Mouse (Mus musculus) heart, postnatal 14 days (tissue): ENCODE results near the gene Tcf25. TPM values are rescaled to one million over a fixed set of nuclear protein-coding genes. Genes with fewer than 3 reads are reported as not detected.
"Not testable (repeated sequence)": the region's sequence is repeated elsewhere in the genome, so short reads cannot be mapped to it uniquely, and the experiment has no call there.

ENCODE experiments used
- DNase-seq, 2 experiments: peaks; one replicate each; pipeline ENCODE4 v3.0.0; 2021 to 2022
- intact Hi-C: fragments of 180-260 bp; cut with DNase I; formaldehyde crosslinking; loops from one replicate; pipeline ENCODE4 v1.15.1; 2025
- total RNA-seq, 2 experiments: library from RNA; stranded (reverse); gene quantifications; 2 replicates each; pipeline ENCODE4 v1.2.3; 2021

Tcf25 gene
- total RNA-seq, 2 experiments from 2014 or later: 136 to 149 TPM

- intact Hi-C loops: no loop called here
- DNase-seq: no peak
Measured at GRCm38 (mm10) chr8:123407612-123408011, 34.1 kb downstream of the Tcf25 start.

- intact Hi-C loops: no loop called here
- DNase-seq: no peak
Measured at GRCm38 (mm10) chr8:123408586-123409544, 35.3 kb downstream of the Tcf25 start.

GRCm38 (mm10) chr8:123410049-123410587 is 36.6 kb downstream of the Tcf25 start:
- intact Hi-C loops: no loop called here
- peak; percentile 47 to 64 for DNase-seq

GRCm38 (mm10) chr8:123410788-123411187 is 37.2 kb downstream of the Tcf25 start:
- DNase-seq: no peak
- intact Hi-C loops: no loop called here

- DNase-seq: peak; percentile 47 to 49
- intact Hi-C loops: no loop called here
Measured at GRCm38 (mm10) chr8:123411246-123411645, 37.7 kb downstream of the Tcf25 start, which contains the start of gene Tubb3. Gene Tubb3 (plus strand): TSS chr8:123411424.

- intact Hi-C loops: no loop called here
- no peak for DNase-seq
Measured at GRCm38 (mm10) chr8:123411781-123412327, 38.3 kb downstream of the Tcf25 start.

- intact Hi-C loops: no loop called here
Measured at GRCm38 (mm10) chr8:123412560-123413170, 39.1 kb downstream of the Tcf25 start.

GRCm38 (mm10) chr8:123414255-123414654 is 40.7 kb downstream of the Tcf25 start:
- intact Hi-C loops: no loop called here
- DNase-seq: no peak

More at GRCm38 (mm10) chr8:123412560-123413170, 39.1 kb downstream of the Tcf25 start:
- DNase-seq: no peak

GRCm38 (mm10) chr8:123414997-123415696 is 41.6 kb downstream of the Tcf25 start:
- intact Hi-C loops, DNase-seq: not testable (repeated sequence)

GRCm38 (mm10) chr8:123415967-123416943 is 42.7 kb downstream of the Tcf25 start:
- intact Hi-C loops: no loop called here
- no peak for DNase-seq

GRCm38 (mm10) chr8:123416944-123417555 is 43.5 kb downstream of the Tcf25 start:
- intact Hi-C loops: no loop called here
- no peak for DNase-seq

GRCm38 (mm10) chr8:123419711-123420110 is 46.2 kb downstream of the Tcf25 start:
- intact Hi-C loops: loop anchor here (5.0 kb wide), 2 partner anchors 32 to 97 kb away; no protein-coding TSS in a partner anchor
- no peak for DNase-seq

- intact Hi-C loops: loop anchor here (5.0 kb wide), 2 partner anchors 33 to 98 kb away; no protein-coding TSS in a partner anchor
- DNase-seq: no peak
Measured at GRCm38 (mm10) chr8:123420525-123421281, 47.1 kb downstream of the Tcf25 start.

GRCm38 (mm10) chr8:123421325-123421724 is 47.8 kb downstream of the Tcf25 start:
- intact Hi-C loops: loop anchor here (5.0 kb wide), 2 partner anchors 34 to 99 kb away; no protein-coding TSS in a partner anchor
- DNase-seq: no peak

GRCm38 (mm10) chr8:123422056-123422780 is 48.7 kb downstream of the Tcf25 start:
- DNase-seq: peak; percentile 63 to 79
- intact Hi-C loops: loop anchor here (5.0 kb wide), 2 partner anchors 35 to 100 kb away; no protein-coding TSS in a partner anchor

- intact Hi-C loops: loop anchor here (5.0 kb wide), 2 partner anchors 35 to 100 kb away; no protein-coding TSS in a partner anchor
Measured at GRCm38 (mm10) chr8:123422781-123423159, 49.2 kb downstream of the Tcf25 start.

GRCm38 (mm10) chr8:123423441-123423840 is 49.9 kb downstream of the Tcf25 start, which contains the start of gene Def8:
Gene Def8 (plus strand): TSS chr8:123423527.
- intact Hi-C loops: loop anchor here (5.0 kb wide), 2 partner anchors 36 to 101 kb away; no protein-coding TSS in a partner anchor
- no peak for DNase-seq

More at GRCm38 (mm10) chr8:123422781-123423159, 49.2 kb downstream of the Tcf25 start:
- DNase-seq: no peak
